Mouse (Mus musculus): ENCODE results near the gene Trpv3.

DNA sequence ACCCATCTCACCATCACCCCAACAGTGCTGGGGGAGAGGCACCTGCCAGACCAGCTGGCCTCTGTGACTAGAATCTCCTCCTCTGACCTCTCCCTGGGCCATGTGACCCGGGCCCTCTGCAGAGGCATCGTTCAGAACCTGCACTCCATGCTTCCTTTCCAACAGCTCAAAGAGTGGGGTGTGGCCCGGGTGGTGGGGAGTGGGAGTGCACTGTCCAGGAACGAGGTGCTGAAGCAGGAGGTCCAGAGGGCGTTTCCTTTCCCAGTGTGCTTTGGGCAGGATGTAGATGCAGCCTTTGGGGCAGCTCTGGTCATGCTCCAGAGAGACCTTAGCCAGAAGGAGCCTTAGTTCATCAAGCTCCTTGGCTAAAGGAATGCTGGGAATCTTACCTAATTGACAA is 44.3 kb upstream of the Trpv3 start:
- TF ChIP-seq CTCF (IDR thresholded peaks at IDR 0.05; ENCODE audit: extremely low read depth, insufficient read depth, insufficient read length, insufficient replicate concordance) (no peak), POLR2A (IDR thresholded peaks at IDR 0.05; ENCODE audit: low read depth, low read length) (no peak)
